ENCODE assay signal across 7 mouse cellular contexts in genomic region chr11:77491123-77491501, GRCm38 (mm10). TPM values are rescaled to one million over a fixed set of nuclear protein-coding genes. Genes with fewer than 3 reads are reported as not detected.
A peak's percentile ranks its signal among the peaks of the same experiment; 100 is the strongest.
DNase-seq lines count a peak whose midpoint lies in the region; ATAC-seq and TF ChIP-seq lines count a peak whose summit lies in the region.

No protein-coding gene starts in this region.

- peak; percentile 91 for DNase-seq in adrenal gland, adult 2 months
- DNase-seq in embryonic facial prominence, embryonic 10.5 days (ENCODE audit: low spot score), result peak; percentile 98
- peak; percentile 97 for DNase-seq in midbrain, embryonic 14.5 days
- DNase-seq in spleen, adult 18-20 months, result peak; percentile 74 to 85

- H3K36me3 ChIP-seq in embryonic facial prominence, embryonic 10.5 days (replicated peaks), result peaks cover 17% of the 10 kb centered on the region; the same call in 1 of the 2 replicates
- no peaks in the 10 kb centered on the region for H3K36me3 ChIP-seq in intestine, postnatal 0 days (ENCODE audit: control insufficient read depth, insufficient read depth)
- no peaks in the 10 kb centered on the region for H3K36me3 ChIP-seq in limb, embryonic 12.5 days
- H3K36me3 ChIP-seq in midbrain, embryonic 14.5 days (ENCODE audit: control insufficient read depth, insufficient read depth, low read length), result no peaks in the 10 kb centered on the region

- H3K27ac ChIP-seq in embryonic facial prominence, embryonic 10.5 days (replicated peaks), result peak overlapping the region; percentile 90
- H3K27ac ChIP-seq in intestine, postnatal 0 days (ENCODE audit: low read depth, low read length), result peak overlapping the region; percentile 98; the same call in 1 of the 2 replicates
- peak overlapping the region; percentile 93 for H3K27ac ChIP-seq in limb, embryonic 12.5 days
- peak overlapping the region; percentile 75 for H3K27ac ChIP-seq in midbrain, embryonic 14.5 days (replicated peaks; ENCODE audit: low read depth, low read length)

- under 1% methylated on average over 13 of the region's 13 CpGs for WGBS in embryonic facial prominence, embryonic 10.5 days
- WGBS in intestine, postnatal 0 days, result under 1% methylated on average over 13 of the region's 13 CpGs
- WGBS in limb, embryonic 12.5 days, result under 1% methylated on average over 13 of the region's 13 CpGs
- 1% methylated on average over 13 of the region's 13 CpGs for WGBS in midbrain, embryonic 14.5 days

- H3K4me3 ChIP-seq in embryonic facial prominence, embryonic 10.5 days, result peak overlapping the region; percentile 85
- H3K4me3 ChIP-seq in intestine, postnatal 0 days (ENCODE audit: low read depth, low read length), result peak overlapping the region; percentile 84
- peak overlapping the region; percentile 97 for H3K4me3 ChIP-seq in limb, embryonic 12.5 days (replicated peaks)
- H3K4me3 ChIP-seq in midbrain, embryonic 14.5 days (replicated peaks; ENCODE audit: low read depth, low read length), result peak overlapping the region; percentile 41

- H3K4me1 ChIP-seq in embryonic facial prominence, embryonic 10.5 days, result peaks cover 92% of the 10 kb centered on the region
- peaks cover 13% of the 10 kb centered on the region; the same call in 1 of the 2 replicates for H3K4me1 ChIP-seq in intestine, postnatal 0 days (replicated peaks; ENCODE audit: control insufficient read depth, insufficient read depth, low read length)
- peaks cover 78% of the 10 kb centered on the region for H3K4me1 ChIP-seq in limb, embryonic 12.5 days (replicated peaks)
- peaks cover 62% of the 10 kb centered on the region for H3K4me1 ChIP-seq in midbrain, embryonic 14.5 days (ENCODE audit: control insufficient read depth, insufficient read depth, low read length)

- peak; percentile 99 for TF ChIP-seq CTCF in intestine, postnatal 0 days (IDR thresholded peaks at IDR 0.05; ENCODE audit: low read depth)

- no peak overlapping the region for H3K9ac ChIP-seq in intestine, postnatal 0 days (ENCODE audit: low read depth, low read length)
- H3K9ac ChIP-seq in limb, embryonic 12.5 days (replicated peaks), result no peak overlapping the region
- H3K9ac ChIP-seq in midbrain, embryonic 14.5 days (replicated peaks; ENCODE audit: low read length), result peak overlapping the region; percentile 20; the same call in 1 of the 2 replicates

- H3K4me2 ChIP-seq in intestine, postnatal 0 days (replicated peaks; ENCODE audit: low read depth), result peak overlapping the region; percentile 91
- H3K4me2 ChIP-seq in limb, embryonic 12.5 days, result peak overlapping the region; percentile 86
- H3K4me2 ChIP-seq in midbrain, embryonic 14.5 days (ENCODE audit: low read length), result peak overlapping the region; percentile 81

- H3K27me3 ChIP-seq in embryonic facial prominence, embryonic 10.5 days (replicated peaks; ENCODE audit: low read depth, poor library complexity, severe bottlenecking), result no peaks in the 10 kb centered on the region
- H3K27me3 ChIP-seq in intestine, postnatal 0 days (replicated peaks; ENCODE audit: control insufficient read depth, insufficient read depth, low read length), result no peaks in the 10 kb centered on the region
- H3K27me3 ChIP-seq in limb, embryonic 12.5 days, result no peaks in the 10 kb centered on the region
- H3K27me3 ChIP-seq in midbrain, embryonic 14.5 days (ENCODE audit: control insufficient read depth, insufficient read depth, low read length), result no peaks in the 10 kb centered on the region

- H3K9me3 ChIP-seq in embryonic facial prominence, embryonic 10.5 days, result no peaks in the 10 kb centered on the region
- H3K9me3 ChIP-seq in intestine, postnatal 0 days (ENCODE audit: control insufficient read depth), result no peaks in the 10 kb centered on the region
- no peaks in the 10 kb centered on the region for H3K9me3 ChIP-seq in limb, embryonic 12.5 days
- H3K9me3 ChIP-seq in midbrain, embryonic 14.5 days (ENCODE audit: control insufficient read depth, low read length), result no peaks in the 10 kb centered on the region

- peak; percentile 59 for ATAC-seq in granulocyte monocyte progenitor cell, adult 5-6 weeks (replicated peaks; ENCODE audit: poor library complexity, severe bottlenecking)
- peak; percentile 47 for ATAC-seq in intestine, postnatal 0 days
- peak; percentile 58 for ATAC-seq in limb, embryonic 12.5 days (ENCODE audit: insufficient number of reproducible peaks, insufficient read depth, low FRiP score, low TSS enrichment, low read depth)
- ATAC-seq in midbrain, embryonic 14.5 days (ENCODE audit: low FRiP score, low TSS enrichment), result peak; percentile 49; the same call in 1 of the 2 replicates

RNA-seq across cellular contexts. Expression of gene Ankrd13b, which starts 1.6 kb away (rescaled TPM):
- 1 to 10 TPM; 6.0 to 7.3 TPM for total RNA-seq in adrenal gland, adult 2 months (2021)
- polyA plus RNA-seq in adrenal gland, adult 2 months (2012; rRNA removed), result 24.7 and 27.8 TPM in 2 replicates
- polyA plus RNA-seq in embryonic facial prominence, embryonic 10.5 days (2016; fragmentation: Nextera tagmentation; extraction: Ambion mirVana), result 11.8 and 13.1 TPM in 2 replicates
- total RNA-seq in granulocyte monocyte progenitor cell, adult 5-6 weeks (2014; fragmentation: Nextera tagmentation), result 14.9 and 20.0 TPM in 2 replicates
- 3.1 and 4.8 TPM in 2 replicates for total RNA-seq in granulocyte monocyte progenitor cell, adult 5-6 weeks (2017)
- 2.1 TPM in 2 replicates for polyA plus RNA-seq in intestine, postnatal 0 days (2015; fragmentation: Nextera tagmentation; extraction: Ambion mirVana)
- polyA plus RNA-seq in limb, embryonic 12.5 days (2016; fragmentation: Nextera tagmentation; extraction: Ambion mirVana), result 12.9 and 13.1 TPM in 2 replicates
- 42.6 and 43.7 TPM in 2 replicates for polyA plus RNA-seq in midbrain, embryonic 14.5 days (2014; fragmentation: Nextera tagmentation; extraction: Ambion mirVana)

RNA-seq across cellular contexts. Expression of gene Git1, which starts 2.2 kb away (rescaled TPM):
- 10 to 100 TPM; 42.1 to 48.8 TPM for total RNA-seq in adrenal gland, adult 2 months (2021)
- polyA plus RNA-seq in adrenal gland, adult 2 months (2012; rRNA removed), result 69.5 and 72.1 TPM in 2 replicates
- 13.0 and 13.2 TPM in 2 replicates for polyA plus RNA-seq in embryonic facial prominence, embryonic 10.5 days (2016; fragmentation: Nextera tagmentation; extraction: Ambion mirVana)
- total RNA-seq in granulocyte monocyte progenitor cell, adult 5-6 weeks (2014; fragmentation: Nextera tagmentation), result 33.6 and 47.7 TPM in 2 replicates
- 10.3 and 16.4 TPM in 2 replicates for total RNA-seq in granulocyte monocyte progenitor cell, adult 5-6 weeks (2017)
- 21.2 and 21.9 TPM in 2 replicates for polyA plus RNA-seq in intestine, postnatal 0 days (2015; fragmentation: Nextera tagmentation; extraction: Ambion mirVana)
- 10.2 and 10.3 TPM in 2 replicates for polyA plus RNA-seq in limb, embryonic 12.5 days (2016; fragmentation: Nextera tagmentation; extraction: Ambion mirVana)
- polyA plus RNA-seq in midbrain, embryonic 14.5 days (2014; fragmentation: Nextera tagmentation; extraction: Ambion mirVana), result 23.1 and 25.1 TPM in 2 replicates

RNA-seq across cellular contexts. Expression of gene Abhd15, which starts 23.8 kb away (rescaled TPM):
- total RNA-seq in adrenal gland, adult 2 months (2021), result 10 to 100 TPM; 12.1 to 29.9 TPM
- polyA plus RNA-seq in adrenal gland, adult 2 months (2012; rRNA removed), result 28.7 and 38.9 TPM in 2 replicates
- polyA plus RNA-seq in embryonic facial prominence, embryonic 10.5 days (2016; fragmentation: Nextera tagmentation; extraction: Ambion mirVana), result 5.8 and 6.8 TPM in 2 replicates
- 3.4 and 9.6 TPM in 2 replicates for total RNA-seq in granulocyte monocyte progenitor cell, adult 5-6 weeks (2014; fragmentation: Nextera tagmentation)
- 2.6 and 3.6 TPM in 2 replicates for total RNA-seq in granulocyte monocyte progenitor cell, adult 5-6 weeks (2017)
- polyA plus RNA-seq in intestine, postnatal 0 days (2015; fragmentation: Nextera tagmentation; extraction: Ambion mirVana), result 2.2 and 3.3 TPM in 2 replicates
- 1.5 and 2.4 TPM in 2 replicates for polyA plus RNA-seq in limb, embryonic 12.5 days (2016; fragmentation: Nextera tagmentation; extraction: Ambion mirVana)
- polyA plus RNA-seq in midbrain, embryonic 14.5 days (2014; fragmentation: Nextera tagmentation; extraction: Ambion mirVana), result 1.8 and 2.0 TPM in 2 replicates

RNA-seq across cellular contexts. Expression of gene Trp53i13, which starts 24.7 kb away (rescaled TPM):
- total RNA-seq in adrenal gland, adult 2 months (2021), result 10 to 100 TPM in 1 of 2 experiments, 1 to 10 TPM in 1; 6.3 to 15.6 TPM
- 31.1 and 37.1 TPM in 2 replicates for polyA plus RNA-seq in adrenal gland, adult 2 months (2012; rRNA removed)
- 33.1 and 35.0 TPM in 2 replicates for polyA plus RNA-seq in embryonic facial prominence, embryonic 10.5 days (2016; fragmentation: Nextera tagmentation; extraction: Ambion mirVana)
- 2.5 and 3.3 TPM in 2 replicates for total RNA-seq in granulocyte monocyte progenitor cell, adult 5-6 weeks (2014; fragmentation: Nextera tagmentation)
- total RNA-seq in granulocyte monocyte progenitor cell, adult 5-6 weeks (2017), result 1.8 and 2.8 TPM in 2 replicates
- 20.2 and 22.9 TPM in 2 replicates for polyA plus RNA-seq in intestine, postnatal 0 days (2015; fragmentation: Nextera tagmentation; extraction: Ambion mirVana)
- 49.1 and 53.2 TPM in 2 replicates for polyA plus RNA-seq in limb, embryonic 12.5 days (2016; fragmentation: Nextera tagmentation; extraction: Ambion mirVana)
- 11.7 and 12.0 TPM in 2 replicates for polyA plus RNA-seq in midbrain, embryonic 14.5 days (2014; fragmentation: Nextera tagmentation; extraction: Ambion mirVana)

RNA-seq across cellular contexts. Expression of gene Gm10392, which starts 27.9 kb away (rescaled TPM):
- total RNA-seq in adrenal gland, adult 2 months (2021), result not detected
- 0.08 TPM in 1 of 2 replicates, not detected in the other for polyA plus RNA-seq in adrenal gland, adult 2 months (2012; rRNA removed)
- polyA plus RNA-seq in embryonic facial prominence, embryonic 10.5 days (2016; fragmentation: Nextera tagmentation; extraction: Ambion mirVana), result 0.11 TPM in 2 replicates
- total RNA-seq in granulocyte monocyte progenitor cell, adult 5-6 weeks (2014; fragmentation: Nextera tagmentation), result not detected in 2 replicates
- 0.52 TPM in 1 of 2 replicates, not detected in the other for total RNA-seq in granulocyte monocyte progenitor cell, adult 5-6 weeks (2017)
- polyA plus RNA-seq in intestine, postnatal 0 days (2015; fragmentation: Nextera tagmentation; extraction: Ambion mirVana), result not detected in 2 replicates
- polyA plus RNA-seq in limb, embryonic 12.5 days (2016; fragmentation: Nextera tagmentation; extraction: Ambion mirVana), result not detected in 2 replicates
- polyA plus RNA-seq in midbrain, embryonic 14.5 days (2014; fragmentation: Nextera tagmentation; extraction: Ambion mirVana), result not detected in 2 replicates

Comparison
In these comparisons a context has a peak if more than half of its experiments do, and no peak if none do; other contexts are left out.
1. Peak in every context shown above with its lines: DNase-seq, ATAC-seq, H3K4me3 ChIP-seq and H3K27ac ChIP-seq.
2. H3K4me3 ChIP-seq: peak in every context shown above with its lines; median percentile 97 in limb, embryonic 12.5 days; 85 in embryonic facial prominence, embryonic 10.5 days; 84 in intestine, postnatal 0 days; 41 in midbrain, embryonic 14.5 days.